Mouse (Mus musculus): ENCODE data around the gene Itpr3.

DNA sequence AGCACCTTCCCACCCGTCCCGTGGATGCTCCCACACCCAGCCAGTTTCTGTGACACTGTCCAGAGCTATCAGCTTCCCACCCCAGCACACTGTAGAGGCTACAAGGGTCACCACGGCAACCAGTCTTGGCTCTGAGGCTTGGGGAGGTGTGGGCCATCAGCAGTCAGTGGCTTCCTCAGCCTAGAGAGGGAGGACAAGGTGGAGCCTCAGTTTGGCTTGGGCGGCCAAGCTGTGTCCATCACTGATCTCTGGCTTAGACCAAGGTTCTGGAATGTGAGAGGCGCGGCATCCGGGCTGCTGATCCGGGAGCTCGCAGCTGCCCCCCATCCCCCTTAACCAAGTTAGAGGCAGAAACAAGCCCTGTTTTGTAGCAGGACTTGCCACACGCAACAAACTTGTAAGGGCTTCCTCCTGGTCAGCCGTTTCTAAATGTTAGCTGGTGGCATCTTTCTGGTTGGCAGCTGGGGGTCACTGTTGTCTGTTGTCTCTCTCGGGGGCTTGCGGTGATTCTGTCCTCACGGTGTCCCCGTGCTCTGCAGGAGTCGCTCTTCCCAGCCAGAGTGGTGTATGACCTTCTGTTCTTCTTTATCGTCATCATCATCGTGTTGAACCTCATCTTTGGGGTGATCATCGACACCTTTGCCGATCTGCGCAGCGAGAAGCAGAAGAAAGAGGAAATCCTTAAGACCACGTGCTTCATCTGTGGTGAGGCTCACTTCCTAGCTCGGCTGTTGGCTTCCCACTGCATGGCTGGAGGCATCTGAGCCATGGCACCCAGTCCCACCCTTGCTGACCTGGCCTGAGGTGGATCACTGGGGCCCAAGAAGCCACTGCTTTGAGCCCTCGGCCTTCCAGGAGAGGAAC lies 61.8 kb downstream of the Itpr3 start:
- no peak for TF ChIP-seq POLR2A (IDR thresholded peaks at IDR 0.05; ENCODE audit: borderline replicate concordance, extremely low read depth, low read depth, low read length)
- no peak for TF ChIP-seq CTCF (IDR thresholded peaks at IDR 0.05; ENCODE audit: insufficient read depth, low read length)

All from lung, adult 2 months (tissue).